Mouse (Mus musculus) hindbrain, embryonic 16.5 days (tissue): ENCODE data around the gene Cdc6. TPM values are rescaled to one million over a fixed set of nuclear protein-coding genes. Genes with fewer than 3 reads are reported as not detected.

Source experiments
- polyA plus RNA-seq: library from polyadenylated mRNA; unstranded; fragments of >200 nt; fragmentation: Nextera tagmentation; extraction: Ambion mirVana; gene quantifications from 2 replicates; pipeline ENCODE4 v1.2.1, GENCODE M21; 2015

Cdc6 gene
- polyA plus RNA-seq, 1 experiment from 2014 or later: 4.6 TPM

Other genes with a start within 250 kb of the Cdc6 start
- gene Gsdma, start 243.4 kb upstream of the Cdc6 start, polyA plus RNA-seq: 0.08 TPM in 1 of 2 replicates, not detected in the other
- 186 and 189 TPM in 2 replicates for gene Psmd3, start 225.2 kb upstream of the Cdc6 start, polyA plus RNA-seq
- gene Csf3, start 206.5 kb upstream of the Cdc6 start, polyA plus RNA-seq: not detected in 2 replicates
- 62.5 and 71.1 TPM in 2 replicates for gene Med24, start 178.4 kb upstream of the Cdc6 start, polyA plus RNA-seq
- gene Thra, start 167.2 kb upstream of the Cdc6 start, polyA plus RNA-seq: 127 and 144 TPM in 2 replicates
- 4.9 and 5.6 TPM in 2 replicates for gene Nr1d1, start 132.5 kb upstream of the Cdc6 start, polyA plus RNA-seq
- 28.2 and 28.6 TPM in 2 replicates for gene Msl1, start 112.3 kb upstream of the Cdc6 start, polyA plus RNA-seq
- gene Casc3, start 102.9 kb upstream of the Cdc6 start, polyA plus RNA-seq: 41.7 and 49.2 TPM in 2 replicates
- 11.6 and 13.0 TPM in 2 replicates for gene Rapgefl1, start 71.0 kb upstream of the Cdc6 start, polyA plus RNA-seq
- gene Wipf2, start 44.2 kb upstream of the Cdc6 start, polyA plus RNA-seq: 4.1 and 4.2 TPM in 2 replicates
- gene Rara, start 20.0 kb downstream of the Cdc6 start, polyA plus RNA-seq: 12.1 and 16.7 TPM in 2 replicates
- 2.0 and 3.0 TPM in 2 replicates for gene Gjd3, start 75.2 kb downstream of the Cdc6 start, polyA plus RNA-seq
- gene Top2a, start 116.4 kb downstream of the Cdc6 start, polyA plus RNA-seq: 33.1 and 44.9 TPM in 2 replicates
- 120 and 161 TPM in 2 replicates for gene Igfbp4, start 133.4 kb downstream of the Cdc6 start, polyA plus RNA-seq
- gene Tns4, start 181.5 kb downstream of the Cdc6 start, polyA plus RNA-seq: 0.16 TPM in 2 replicates
- gene Ccr7, start 247.3 kb downstream of the Cdc6 start, polyA plus RNA-seq: not detected in 2 replicates